Mouse (Mus musculus): Measurements from ENCODE around the gene Slc39a9. TPM values are rescaled to one million over a fixed set of nuclear protein-coding genes. Genes with fewer than 3 reads are reported as not detected.

Gene Slc39a9
- polyA plus RNA-seq, 1 experiment from 2014 or later, result 24.4 TPM

DNA sequence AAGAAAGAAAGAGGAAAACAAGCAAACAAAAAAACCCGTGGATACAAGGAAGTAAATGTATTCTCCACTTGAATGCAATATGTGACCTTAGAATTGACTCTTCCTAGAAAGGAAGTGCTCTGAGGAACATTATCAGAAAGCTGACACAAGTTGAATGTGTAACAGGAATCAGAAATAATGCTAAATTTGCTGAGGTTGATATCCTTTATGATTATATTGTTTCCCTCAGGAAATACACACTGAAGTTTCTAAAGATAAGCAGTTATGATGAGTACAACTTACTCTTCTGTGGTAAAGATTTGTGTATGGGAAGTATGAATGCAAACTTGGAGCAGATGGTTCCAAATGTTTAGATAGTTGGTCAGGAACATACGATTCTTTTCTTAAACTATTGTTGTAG, 24.7 kb downstream of the Slc39a9 start:
- peaks cover 46% of the 10 kb centered on the region for H3K36me3 ChIP-seq
- H3K27ac ChIP-seq, result no peak overlapping the region
- no peaks in the 10 kb centered on the region for H3K4me1 ChIP-seq (replicated peaks)
- no peaks in the 10 kb centered on the region for H3K27me3 ChIP-seq (ENCODE audit: insufficient read depth, poor library complexity, severe bottlenecking)
- no peaks in the 10 kb centered on the region for H3K9me3 ChIP-seq
- DNase-seq (ENCODE audit: low spot score), result no peak
- 90% methylated on average over 2 of the region's 2 CpGs for WGBS
- no peak overlapping the region for H3K4me3 ChIP-seq

DNA sequence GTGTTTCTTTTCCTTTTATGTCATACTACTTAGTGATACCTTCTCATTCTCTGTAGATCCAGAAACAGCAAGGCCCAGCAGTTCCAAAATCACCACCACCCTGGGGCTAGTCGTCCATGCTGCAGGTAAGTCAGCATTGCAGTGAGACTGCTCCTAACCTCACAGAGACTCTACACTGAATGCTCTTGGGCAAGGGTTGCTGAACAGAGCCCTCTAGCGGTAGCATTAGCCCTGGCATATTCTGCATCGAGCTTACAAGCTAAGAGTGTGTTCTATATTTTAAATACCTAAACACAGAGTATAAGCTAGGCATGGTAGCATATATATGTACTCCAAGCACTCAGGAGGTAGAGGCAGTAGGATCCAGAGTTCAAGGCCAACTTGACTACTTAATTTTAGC, 29.5 kb downstream of the Slc39a9 start:
- H3K9me3 ChIP-seq, result no peaks in the 10 kb centered on the region
- peaks cover 65% of the 10 kb centered on the region for H3K36me3 ChIP-seq
- peak; percentile 38 for DNase-seq (ENCODE audit: low spot score)
- H3K27me3 ChIP-seq (ENCODE audit: insufficient read depth, poor library complexity, severe bottlenecking), result no peaks in the 10 kb centered on the region
- no peak overlapping the region for H3K27ac ChIP-seq
- WGBS, result 20% methylated on average over 3 of the region's 3 CpGs
- no peak overlapping the region for H3K4me3 ChIP-seq
- H3K4me1 ChIP-seq (replicated peaks), result no peaks in the 10 kb centered on the region

- 80% methylated on average over 1 of the region's 1 CpGs for WGBS
These were observed 37.7 kb downstream of the Slc39a9 start for GRCm38 (mm10) chr12:80681340-80681739.

GRCm38 (mm10) chr12:80683554-80683953, 39.9 kb downstream of the Slc39a9 start:
- no peaks in the 10 kb centered on the region for H3K4me1 ChIP-seq (replicated peaks)
- no peak overlapping the region for H3K4me3 ChIP-seq
- peaks cover 14% of the 10 kb centered on the region for H3K36me3 ChIP-seq
- no peak overlapping the region for H3K27ac ChIP-seq
- DNase-seq (ENCODE audit: low spot score), result no peak
- no peaks in the 10 kb centered on the region for H3K27me3 ChIP-seq (ENCODE audit: insufficient read depth, poor library complexity, severe bottlenecking)
- no peaks in the 10 kb centered on the region for H3K9me3 ChIP-seq
- 96% methylated on average over 3 of the region's 3 CpGs for WGBS

More at GRCm38 (mm10) chr12:80681340-80681739, 37.7 kb downstream of the Slc39a9 start:
- no peaks in the 10 kb centered on the region for H3K4me1 ChIP-seq (replicated peaks)
- H3K27ac ChIP-seq, result no peak overlapping the region
- H3K4me3 ChIP-seq, result no peak overlapping the region
- no peak for DNase-seq (ENCODE audit: low spot score)
- no peaks in the 10 kb centered on the region for H3K27me3 ChIP-seq (ENCODE audit: insufficient read depth, poor library complexity, severe bottlenecking)
- H3K9me3 ChIP-seq, result no peaks in the 10 kb centered on the region
- peaks cover 33% of the 10 kb centered on the region for H3K36me3 ChIP-seq

GRCm38 (mm10) chr12:80684316-80684715, 40.6 kb downstream of the Slc39a9 start:
- no peak overlapping the region for H3K27ac ChIP-seq
- no peaks in the 10 kb centered on the region for H3K9me3 ChIP-seq
- 89% methylated on average over 3 of the region's 3 CpGs for WGBS
- H3K36me3 ChIP-seq, result peaks cover 9% of the 10 kb centered on the region
- no peak overlapping the region for H3K4me3 ChIP-seq
- no peaks in the 10 kb centered on the region for H3K4me1 ChIP-seq (replicated peaks)
- DNase-seq (ENCODE audit: low spot score), result no peak
- H3K27me3 ChIP-seq (ENCODE audit: insufficient read depth, poor library complexity, severe bottlenecking), result no peaks in the 10 kb centered on the region

DNA sequence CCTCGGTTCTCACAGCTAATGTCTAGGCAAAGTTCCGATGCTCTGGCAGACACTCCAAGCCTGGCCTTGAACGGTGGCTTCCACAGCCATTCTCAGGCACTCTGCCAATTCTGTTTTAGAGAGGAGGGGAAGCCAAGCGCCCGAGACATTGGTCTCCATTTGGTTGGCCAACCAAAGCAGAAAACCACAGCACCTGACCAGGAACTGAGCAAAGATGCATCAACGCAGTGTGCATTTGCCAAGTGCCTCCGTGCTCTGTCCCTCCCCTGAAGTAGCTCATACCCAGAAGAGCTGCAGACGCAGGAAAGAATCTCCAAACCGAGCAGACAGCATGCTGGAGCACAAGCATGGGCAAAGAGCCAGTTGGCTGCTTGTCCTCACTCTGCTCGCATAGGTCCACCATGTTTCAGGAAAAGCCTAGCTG, 44.1 kb downstream of the Slc39a9 start:
- H3K27me3 ChIP-seq (ENCODE audit: insufficient read depth, poor library complexity, severe bottlenecking), result peaks cover 34% of the 10 kb centered on the region
- no peaks in the 10 kb centered on the region for H3K36me3 ChIP-seq
- WGBS, result 88% methylated on average over 10 of the region's 10 CpGs
- no peak overlapping the region for H3K27ac ChIP-seq
- no peaks in the 10 kb centered on the region for H3K9me3 ChIP-seq
- H3K4me3 ChIP-seq, result no peak overlapping the region
- no peak for DNase-seq (ENCODE audit: low spot score)
- peaks cover 30% of the 10 kb centered on the region for H3K4me1 ChIP-seq (replicated peaks)

GRCm38 (mm10) chr12:80689696-80690095, 46.0 kb downstream of the Slc39a9 start:
- DNase-seq (ENCODE audit: low spot score), result peak; percentile 8
- Histone ChIP-seq H3K4me1 (replicated peaks) (peaks cover 39% of the 10 kb centered on the region), H3K36me3 (no peaks in the 10 kb centered on the region), H3K27me3 (ENCODE audit: insufficient read depth, poor library complexity, severe bottlenecking) (peaks cover 53% of the 10 kb centered on the region), H3K27ac (no peak overlapping the region), H3K9me3 (no peaks in the 10 kb centered on the region), H3K4me3 (no peak overlapping the region)
- 61% methylated on average over 5 of the region's 5 CpGs for WGBS

- H3K27me3 ChIP-seq (ENCODE audit: insufficient read depth, poor library complexity, severe bottlenecking), result peaks cover 64% of the 10 kb centered on the region
- no peaks in the 10 kb centered on the region for H3K9me3 ChIP-seq
- H3K36me3 ChIP-seq, result no peaks in the 10 kb centered on the region
- peak overlapping the region; percentile 51 for H3K4me3 ChIP-seq
- DNase-seq (ENCODE audit: low spot score), result peak; percentile 13
- H3K27ac ChIP-seq, result no peak overlapping the region
- H3K4me1 ChIP-seq (replicated peaks), result peaks cover 42% of the 10 kb centered on the region
- 12% methylated on average over 12 of the region's 12 CpGs for WGBS
These were observed 48.0 kb downstream of the Slc39a9 start for GRCm38 (mm10) chr12:80691671-80692091.

DNA sequence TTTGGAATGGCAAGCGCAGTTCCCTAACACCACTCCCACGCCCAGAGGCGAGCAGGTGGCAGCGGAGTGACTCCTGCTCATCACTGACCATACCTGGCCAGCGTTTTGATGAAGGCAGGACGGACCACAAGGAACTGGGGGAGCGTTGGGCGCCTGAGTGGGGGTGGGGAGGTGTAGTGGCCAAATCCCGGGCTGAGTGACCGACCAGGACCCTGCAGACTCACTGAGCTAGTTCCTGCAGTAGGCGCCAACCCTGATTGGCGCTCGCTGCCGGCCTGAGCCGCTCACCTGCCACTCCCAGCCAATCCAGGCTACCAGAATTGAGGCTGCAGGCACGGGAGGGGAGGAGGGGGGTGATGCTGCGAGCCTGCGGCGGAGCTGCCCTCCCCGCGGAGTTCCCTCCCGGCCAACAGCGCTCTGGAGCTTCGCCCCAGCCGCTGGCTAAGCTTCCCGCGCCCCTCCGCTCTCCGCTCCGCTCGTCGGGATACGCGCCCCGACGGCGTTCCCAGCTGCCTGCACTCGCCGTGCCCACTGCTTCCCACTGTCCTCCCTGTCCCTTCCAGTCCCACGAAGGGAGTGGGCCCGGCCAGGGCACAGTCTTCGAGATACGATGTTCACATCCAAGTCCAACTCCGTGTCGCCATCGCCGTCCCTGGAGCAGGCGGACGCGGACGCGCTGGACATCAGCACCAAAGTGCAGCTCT, 48.7 kb downstream of the Slc39a9 start, which contains the start of gene Plekhd1:
Plekhd1 (plus strand) TSS at position 323 of the 704 bp plus-strand sequence.
- H3K27me3 ChIP-seq (ENCODE audit: insufficient read depth, poor library complexity, severe bottlenecking), result peaks cover 70% of the 10 kb centered on the region
- WGBS, result 2% methylated on average over 52 of the region's 52 CpGs
- H3K27ac ChIP-seq, result peak within 1 kb of the TSS; percentile 36; the same call in 1 of the 2 replicates

DNA sequence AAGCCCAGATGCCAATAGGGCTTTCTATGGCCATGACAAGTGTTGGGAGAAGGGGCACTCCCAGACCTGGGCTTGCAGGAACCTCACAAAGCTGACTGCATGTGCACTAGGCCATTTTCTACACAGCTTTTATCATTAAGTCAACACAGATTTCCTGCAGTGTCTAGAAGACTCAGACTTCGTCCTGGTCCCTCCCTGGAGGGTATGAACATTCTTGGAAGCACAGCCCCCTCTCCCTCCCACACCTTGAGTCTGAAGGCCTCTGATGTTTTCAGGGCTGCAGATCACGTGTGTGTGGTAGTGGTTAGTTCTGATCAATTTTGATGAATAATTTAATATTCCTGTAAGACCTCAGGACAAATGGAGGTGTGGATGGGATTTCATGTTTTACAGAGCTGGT, 50.0 kb downstream of the Slc39a9 start:
- Histone ChIP-seq H3K27me3 (ENCODE audit: insufficient read depth, poor library complexity, severe bottlenecking) (peaks cover 70% of the 10 kb centered on the region), H3K4me3 (no peak overlapping the region), H3K4me1 (replicated peaks) (peaks cover 42% of the 10 kb centered on the region), H3K27ac (no peak overlapping the region), H3K9me3 (no peaks in the 10 kb centered on the region), H3K36me3 (no peaks in the 10 kb centered on the region)
- 53% methylated on average over 2 of the region's 2 CpGs for WGBS
- no peak for DNase-seq (ENCODE audit: low spot score)

More for the DNA sequence above, 48.7 kb downstream of the Slc39a9 start, which contains the start of gene Plekhd1:
- Histone ChIP-seq H3K4me1 (replicated peaks) (peaks cover 42% of the 10 kb centered on the region), H3K36me3 (no peaks in the 10 kb centered on the region), H3K9me3 (no peaks in the 10 kb centered on the region), H3K4me3 (peak within 1 kb of the TSS; percentile 51)
- peak; percentile 47 for DNase-seq (ENCODE audit: low spot score)

DNA sequence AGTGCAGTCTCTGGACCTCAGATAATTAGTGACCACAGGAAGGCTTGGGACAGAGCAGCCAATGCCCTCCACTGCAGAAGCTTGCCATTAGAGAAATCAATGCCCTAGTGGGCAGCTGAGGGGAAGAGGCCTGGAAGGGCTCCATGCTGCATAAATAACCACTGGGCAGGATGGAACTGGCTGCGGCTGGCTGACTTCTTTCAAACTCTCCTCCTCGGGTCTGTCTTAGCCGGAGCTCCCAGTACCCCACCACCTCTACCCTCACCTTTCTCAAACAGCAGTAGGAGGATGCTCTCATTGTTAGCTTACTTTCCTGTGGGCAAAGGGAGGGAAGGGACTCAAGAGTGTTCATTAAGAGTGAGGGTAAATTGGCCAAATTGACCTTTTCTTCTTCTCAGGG, 51.3 kb downstream of the Slc39a9 start:
- 71% methylated on average over 3 of the region's 3 CpGs for WGBS
- peaks cover 36% of the 10 kb centered on the region for H3K4me1 ChIP-seq (replicated peaks)
- no peak overlapping the region for H3K27ac ChIP-seq
- no peak overlapping the region for H3K4me3 ChIP-seq
- no peak for DNase-seq (ENCODE audit: low spot score)
- no peaks in the 10 kb centered on the region for H3K9me3 ChIP-seq
- peaks cover 64% of the 10 kb centered on the region for H3K27me3 ChIP-seq (ENCODE audit: insufficient read depth, poor library complexity, severe bottlenecking)
- H3K36me3 ChIP-seq, result no peaks in the 10 kb centered on the region

DNA sequence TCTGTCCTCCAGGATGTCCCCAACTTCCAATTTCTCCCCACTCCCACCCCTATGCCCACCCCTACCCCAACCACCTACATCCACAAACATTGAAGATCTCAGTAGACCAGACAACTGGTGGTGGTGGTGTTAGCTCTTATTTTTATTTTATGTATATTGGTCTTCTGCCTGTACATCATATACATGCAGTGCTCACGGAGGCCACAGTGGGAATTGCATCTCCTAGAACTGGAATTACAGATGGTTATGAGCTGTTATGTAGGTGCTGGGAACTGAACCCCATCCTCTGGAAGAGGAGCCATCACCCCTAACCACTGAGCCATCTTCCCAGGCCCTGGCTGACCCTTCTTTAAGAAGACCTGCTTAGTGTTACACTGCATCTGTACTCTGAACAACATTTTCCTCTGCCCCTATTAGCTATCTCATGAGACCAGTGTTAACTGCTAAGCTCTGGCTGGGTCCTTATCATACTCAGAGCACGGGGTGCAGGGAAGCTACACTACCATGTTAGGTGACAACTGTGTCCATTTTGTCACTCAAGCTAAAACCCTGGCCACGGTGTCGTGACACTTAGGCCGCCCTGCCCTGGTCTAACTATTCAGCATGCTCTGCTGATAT, 55.0 kb downstream of the Slc39a9 start:
- WGBS, result 87% methylated on average over 5 of the region's 5 CpGs
- H3K27me3 ChIP-seq (ENCODE audit: insufficient read depth, poor library complexity, severe bottlenecking), result peaks cover 28% of the 10 kb centered on the region
- no peaks in the 10 kb centered on the region for H3K9me3 ChIP-seq

GRCm38 (mm10) chr12:80699144-80699531, 55.5 kb downstream of the Slc39a9 start:
- no peak for DNase-seq (ENCODE audit: low spot score)
- H3K9me3 ChIP-seq, result no peaks in the 10 kb centered on the region
- 0 out of 2 replicates have a peak, but pooled peaks cover 4% of the 10 kb centered on the region for H3K4me1 ChIP-seq (replicated peaks)
- 79% methylated on average over 2 of the region's 2 CpGs for WGBS
- H3K36me3 ChIP-seq, result no peaks in the 10 kb centered on the region
- H3K27ac ChIP-seq, result no peak overlapping the region
- H3K4me3 ChIP-seq, result no peak overlapping the region
- H3K27me3 ChIP-seq (ENCODE audit: insufficient read depth, poor library complexity, severe bottlenecking), result peaks cover 22% of the 10 kb centered on the region

More for the DNA sequence above, 55.0 kb downstream of the Slc39a9 start:
- no peak for DNase-seq (ENCODE audit: low spot score)
- Histone ChIP-seq H3K27ac (no peak overlapping the region), H3K36me3 (no peaks in the 10 kb centered on the region), H3K4me1 (replicated peaks) (peaks cover 4% of the 10 kb centered on the region; the same call in 1 of the 2 replicates), H3K4me3 (no peak overlapping the region)
